Mouse (Mus musculus): ENCODE data around the gene Rap2c.

GRCm38 (mm10) chrX:50965157-50965556 lies 52.7 kb downstream of the Rap2c start:
- TF ChIP-seq RCOR1 (IDR thresholded peaks at IDR 0.05; ENCODE audit: low read depth, low read length), result no peak
- no peak for TF ChIP-seq EP300 (IDR thresholded peaks at IDR 0.05; ENCODE audit: low read depth in 1 of 2, low read length in 2 of 2)
- no peak for TF ChIP-seq NRF1 (IDR thresholded peaks at IDR 0.05; ENCODE audit: insufficient read depth, low read depth, low read length, poor library complexity, severe bottlenecking)
- TF ChIP-seq SMC3 (IDR thresholded peaks at IDR 0.05; ENCODE audit: low read depth, low read length), result no peak
- no peak for TF ChIP-seq ZC3H11A (IDR thresholded peaks at IDR 0.05; ENCODE audit: low read depth, low read length)
- TF ChIP-seq POLR2A (IDR thresholded peaks at IDR 0.05; ENCODE audit: control insufficient read depth in 1 of 2, insufficient read depth in 1 of 2, low read depth in 1 of 2, low read length in 2 of 2, poor library complexity in 1 of 2), result no peak
- no peak for TF ChIP-seq MXI1 (IDR thresholded peaks at IDR 0.05; ENCODE audit: low read depth, low read length)
- TF ChIP-seq CTCF (IDR thresholded peaks at IDR 0.05 in 2 of 3, conservative IDR thresholded peaks at IDR 0.05 in 1 of 3; ENCODE audit: control insufficient read depth in 1 of 3, insufficient read depth in 1 of 3, low read depth in 2 of 3, low read length in 3 of 3, poor library complexity in 1 of 3, severe bottlenecking in 1 of 3), result no peak
- TF ChIP-seq MAX (IDR thresholded peaks at IDR 0.05; ENCODE audit: low read length), result no peak
- no peak for TF ChIP-seq MYC (IDR thresholded peaks at IDR 0.05; ENCODE audit: low read depth, low read length)
